Mouse (Mus musculus) G1E (cell line): ENCODE results near the gene Cog2.

ENCODE experiments used
- CTCF ChIP-seq: IDR thresholded peaks from 2 replicates; pipeline ENCODE4 v1.5.1; 2012; ENCODE audit warnings: low read depth, low read length, inconsistent platforms, mixed read lengths
- GATA2 ChIP-seq: IDR thresholded peaks from 2 replicates; pipeline ENCODE4 v1.6.1; 2012; ENCODE audit warnings: low read depth, low read length, inconsistent platforms, borderline replicate concordance

GRCm38 (mm10) chr8:124557476-124557875 is 36.9 kb downstream of the Cog2 start:
- TF ChIP-seq CTCF (no peak), GATA2 (no peak)
